Mouse (Mus musculus): ENCODE measurements around the gene Gpr156. TPM values are rescaled to one million over a fixed set of nuclear protein-coding genes. Genes with fewer than 3 reads are reported as not detected.

Gene Gpr156
- polyA plus RNA-seq, 1 experiment: 0.98 TPM

DNA sequence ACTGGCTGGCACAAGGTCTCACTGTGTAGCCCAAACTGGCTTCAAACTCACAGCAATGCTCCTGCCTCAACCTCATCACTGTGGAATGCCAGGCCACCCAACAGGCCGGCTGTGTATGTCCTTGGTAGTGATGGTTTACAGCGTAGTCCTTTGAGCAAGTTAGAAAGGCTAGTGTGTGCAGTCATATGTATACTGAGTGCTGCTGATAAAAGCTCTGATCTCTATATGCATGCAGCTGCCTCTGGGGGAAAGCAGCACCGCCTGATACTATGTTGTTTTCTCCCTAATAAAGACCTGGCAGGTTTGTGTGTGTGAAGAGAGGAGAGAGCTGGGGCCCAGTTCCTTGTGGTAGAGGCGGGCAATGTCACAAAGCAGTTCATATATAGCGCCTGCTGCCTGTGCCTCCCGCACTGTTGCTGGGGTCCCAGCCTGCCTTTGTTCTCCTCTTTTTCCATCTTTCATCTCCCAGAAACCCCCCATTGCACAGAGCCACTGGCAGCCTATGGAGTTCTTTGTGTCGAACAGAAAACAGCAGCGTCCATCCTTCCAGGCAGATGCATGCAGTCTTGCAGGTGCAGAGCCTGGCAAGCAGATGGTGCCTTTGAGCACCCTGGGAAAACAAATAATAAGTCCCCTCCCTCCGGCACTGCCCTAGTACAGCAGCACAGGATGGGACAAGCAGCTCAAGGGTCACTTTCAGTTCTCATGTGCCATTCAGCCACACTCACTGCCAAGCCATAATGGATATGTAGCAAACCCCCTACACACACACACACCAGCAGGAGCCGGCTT is 74.5 kb downstream of the Gpr156 start:
- no peak for TF ChIP-seq POLR2A (IDR thresholded peaks at IDR 0.05; ENCODE audit: control insufficient read depth, low read depth, low read length)
- no peak for TF ChIP-seq CTCF (IDR thresholded peaks at IDR 0.05; ENCODE audit: control insufficient read depth, insufficient read depth, insufficient replicate concordance, low read depth, low read length)
- H3K27me3 ChIP-seq (ENCODE audit: control insufficient read depth, insufficient read depth, low read length): no peaks in the 10 kb centered on the region
- no peak overlapping the region for H3K27ac ChIP-seq (ENCODE audit: control insufficient read depth, insufficient read depth, low read depth, low read length)
- H3K36me3 ChIP-seq (ENCODE audit: control insufficient read depth, insufficient read depth, low read length): no peaks in the 10 kb centered on the region
- peaks cover 20% of the 10 kb centered on the region for H3K4me1 ChIP-seq (ENCODE audit: control insufficient read depth, insufficient read depth, low read length)
- H3K4me3 ChIP-seq (ENCODE audit: control insufficient read depth, low read depth, low read length): no peak overlapping the region

GRCm38 (mm10) chr16:37992806-37993205 is 76.5 kb downstream of the Gpr156 start:
- no peak overlapping the region for H3K4me3 ChIP-seq (ENCODE audit: control insufficient read depth, low read depth, low read length)
- no peaks in the 10 kb centered on the region for H3K27me3 ChIP-seq (ENCODE audit: control insufficient read depth, insufficient read depth, low read length)
- H3K36me3 ChIP-seq (ENCODE audit: control insufficient read depth, insufficient read depth, low read length): no peaks in the 10 kb centered on the region
- no peak for TF ChIP-seq CTCF (IDR thresholded peaks at IDR 0.05; ENCODE audit: control insufficient read depth, insufficient read depth, insufficient replicate concordance, low read depth, low read length)
- TF ChIP-seq POLR2A (IDR thresholded peaks at IDR 0.05; ENCODE audit: control insufficient read depth, low read depth, low read length): no peak
- no peak overlapping the region for H3K27ac ChIP-seq (ENCODE audit: control insufficient read depth, insufficient read depth, low read depth, low read length)
- peaks cover 17% of the 10 kb centered on the region for H3K4me1 ChIP-seq (ENCODE audit: control insufficient read depth, insufficient read depth, low read length)

GRCm38 (mm10) chr16:37994647-37995046 is 78.4 kb downstream of the Gpr156 start:
- no peak overlapping the region for H3K27ac ChIP-seq (ENCODE audit: control insufficient read depth, insufficient read depth, low read depth, low read length)
- no peak overlapping the region for H3K4me3 ChIP-seq (ENCODE audit: control insufficient read depth, low read depth, low read length)
- H3K4me1 ChIP-seq (ENCODE audit: control insufficient read depth, insufficient read depth, low read length): peaks cover 3% of the 10 kb centered on the region

GRCm38 (mm10) chr16:37997771-37998170 is 81.5 kb downstream of the Gpr156 start:
- Histone ChIP-seq H3K36me3 (ENCODE audit: control insufficient read depth, insufficient read depth, low read length) (no peaks in the 10 kb centered on the region), H3K27me3 (ENCODE audit: control insufficient read depth, insufficient read depth, low read length) (no peaks in the 10 kb centered on the region), H3K27ac (ENCODE audit: control insufficient read depth, insufficient read depth, low read depth, low read length) (no peak overlapping the region), H3K4me3 (ENCODE audit: control insufficient read depth, low read depth, low read length) (no peak overlapping the region), H3K4me1 (ENCODE audit: control insufficient read depth, insufficient read depth, low read length) (no peaks in the 10 kb centered on the region; the same call in 1 of the 2 replicates)
- TF ChIP-seq CTCF (IDR thresholded peaks at IDR 0.05; ENCODE audit: control insufficient read depth, insufficient read depth, insufficient replicate concordance, low read depth, low read length) (no peak), POLR2A (IDR thresholded peaks at IDR 0.05; ENCODE audit: control insufficient read depth, low read depth, low read length) (no peak)

More at GRCm38 (mm10) chr16:37994647-37995046, 78.4 kb downstream of the Gpr156 start:
- H3K27me3 ChIP-seq (ENCODE audit: control insufficient read depth, insufficient read depth, low read length): no peaks in the 10 kb centered on the region
- no peaks in the 10 kb centered on the region for H3K36me3 ChIP-seq (ENCODE audit: control insufficient read depth, insufficient read depth, low read length)
- TF ChIP-seq CTCF (IDR thresholded peaks at IDR 0.05; ENCODE audit: control insufficient read depth, insufficient read depth, insufficient replicate concordance, low read depth, low read length): no peak; the same call in 1 of the 2 replicates
- TF ChIP-seq POLR2A (IDR thresholded peaks at IDR 0.05; ENCODE audit: control insufficient read depth, low read depth, low read length): no peak

- H3K27ac ChIP-seq (ENCODE audit: control insufficient read depth, insufficient read depth, low read depth, low read length): no peak overlapping the region
- peaks cover 4% of the 10 kb centered on the region; the same call in 1 of the 2 replicates for H3K4me1 ChIP-seq (ENCODE audit: control insufficient read depth, insufficient read depth, low read length)
- no peaks in the 10 kb centered on the region for H3K36me3 ChIP-seq (ENCODE audit: control insufficient read depth, insufficient read depth, low read length)
- TF ChIP-seq CTCF (IDR thresholded peaks at IDR 0.05; ENCODE audit: control insufficient read depth, insufficient read depth, insufficient replicate concordance, low read depth, low read length) (no peak), POLR2A (IDR thresholded peaks at IDR 0.05; ENCODE audit: control insufficient read depth, low read depth, low read length) (no peak)
- no peaks in the 10 kb centered on the region for H3K27me3 ChIP-seq (ENCODE audit: control insufficient read depth, insufficient read depth, low read length)
- no peak overlapping the region for H3K4me3 ChIP-seq (ENCODE audit: control insufficient read depth, low read depth, low read length)
Observed at GRCm38 (mm10) chr16:37999762-38000161, 83.5 kb downstream of the Gpr156 start.

- peaks cover 5% of the 10 kb centered on the region for H3K4me1 ChIP-seq (ENCODE audit: control insufficient read depth, insufficient read depth, low read length)
- no peaks in the 10 kb centered on the region for H3K27me3 ChIP-seq (ENCODE audit: control insufficient read depth, insufficient read depth, low read length)
- no peaks in the 10 kb centered on the region for H3K36me3 ChIP-seq (ENCODE audit: control insufficient read depth, insufficient read depth, low read length)
- TF ChIP-seq CTCF (IDR thresholded peaks at IDR 0.05; ENCODE audit: control insufficient read depth, insufficient read depth, insufficient replicate concordance, low read depth, low read length): no peak
- no peak for TF ChIP-seq POLR2A (IDR thresholded peaks at IDR 0.05; ENCODE audit: control insufficient read depth, low read depth, low read length)
- no peak overlapping the region for H3K27ac ChIP-seq (ENCODE audit: control insufficient read depth, insufficient read depth, low read depth, low read length)
- H3K4me3 ChIP-seq (ENCODE audit: control insufficient read depth, low read depth, low read length): no peak overlapping the region
Observed at GRCm38 (mm10) chr16:38000178-38000577, 83.9 kb downstream of the Gpr156 start.

- no peaks in the 10 kb centered on the region for H3K27me3 ChIP-seq (ENCODE audit: control insufficient read depth, insufficient read depth, low read length)
- H3K27ac ChIP-seq (ENCODE audit: control insufficient read depth, insufficient read depth, low read depth, low read length): no peak overlapping the region
- no peaks in the 10 kb centered on the region for H3K36me3 ChIP-seq (ENCODE audit: control insufficient read depth, insufficient read depth, low read length)
- no peak for TF ChIP-seq CTCF (IDR thresholded peaks at IDR 0.05; ENCODE audit: control insufficient read depth, insufficient read depth, insufficient replicate concordance, low read depth, low read length)
- TF ChIP-seq POLR2A (IDR thresholded peaks at IDR 0.05; ENCODE audit: control insufficient read depth, low read depth, low read length): no peak
- peaks cover 7% of the 10 kb centered on the region for H3K4me1 ChIP-seq (ENCODE audit: control insufficient read depth, insufficient read depth, low read length)
- no peak overlapping the region for H3K4me3 ChIP-seq (ENCODE audit: control insufficient read depth, low read depth, low read length)
Observed at GRCm38 (mm10) chr16:38001766-38002165, 85.5 kb downstream of the Gpr156 start.

All from testis, adult 2 months (tissue).